Mouse (Mus musculus): ENCODE data around the gene Chst5. TPM values are rescaled to one million over a fixed set of nuclear protein-coding genes. Genes with fewer than 3 reads are reported as not detected.

Chst5 gene
- polyA plus RNA-seq, 1 experiment from 2014 or later, result 1.3 TPM

GRCm38 (mm10) chr8:111905500-111906121 is 4.6 kb downstream of the Chst5 start:
- no peak overlapping the region for H3K4me2 ChIP-seq (ENCODE audit: low read depth, low read length)
- H3K4me3 ChIP-seq (replicated peaks; ENCODE audit: low read length), result no peak overlapping the region
- H3K36me3 ChIP-seq (ENCODE audit: control insufficient read depth, insufficient read depth, low read length), result no peaks in the 10 kb centered on the region
- peaks cover 9% of the 10 kb centered on the region for H3K27me3 ChIP-seq (ENCODE audit: control insufficient read depth, insufficient read depth, low read length)
- WGBS, result 40% methylated on average over 8 of the region's 8 CpGs
- H3K27ac ChIP-seq (ENCODE audit: low read length), result no peak overlapping the region
- H3K9me3 ChIP-seq (replicated peaks; ENCODE audit: control insufficient read depth, low read length), result no peaks in the 10 kb centered on the region
- ATAC-seq (ENCODE audit: insufficient read depth, low FRiP score), result peak; percentile 88
- 0 out of 2 replicates have a peak, but pooled peaks cover 9% of the 10 kb centered on the region for H3K4me1 ChIP-seq (ENCODE audit: control insufficient read depth, insufficient read depth, low read length)
- H3K9ac ChIP-seq (ENCODE audit: low read length), result no peak overlapping the region

DNA sequence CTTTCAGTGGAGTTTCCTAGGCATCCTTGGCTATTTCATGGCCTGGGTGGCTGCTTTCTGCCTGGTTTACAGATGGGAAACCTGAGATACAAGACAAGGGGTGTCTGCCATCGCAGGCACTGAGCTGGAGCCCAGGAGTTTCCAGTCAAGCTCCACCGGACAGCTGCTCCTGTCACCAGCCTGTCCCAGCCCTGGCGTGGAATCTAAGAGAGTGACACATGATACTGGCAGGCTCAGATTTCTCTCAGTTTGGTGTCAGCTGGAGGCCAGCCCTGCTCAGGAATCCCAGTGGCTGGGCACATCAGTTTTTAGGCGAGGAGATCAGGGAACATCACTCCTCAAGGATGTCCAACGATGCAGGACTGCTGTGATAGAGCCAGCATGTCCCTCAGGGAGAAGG is 8.2 kb downstream of the Chst5 start:
- Histone ChIP-seq H3K27ac (ENCODE audit: low read length) (no peak overlapping the region), H3K9me3 (replicated peaks; ENCODE audit: control insufficient read depth, low read length) (no peaks in the 10 kb centered on the region), H3K4me1 (ENCODE audit: control insufficient read depth, insufficient read depth, low read length) (no peaks in the 10 kb centered on the region), H3K9ac (ENCODE audit: low read length) (no peak overlapping the region), H3K36me3 (ENCODE audit: control insufficient read depth, insufficient read depth, low read length) (no peaks in the 10 kb centered on the region), H3K27me3 (ENCODE audit: control insufficient read depth, insufficient read depth, low read length) (no peaks in the 10 kb centered on the region), H3K4me3 (replicated peaks; ENCODE audit: low read length) (no peak overlapping the region), H3K4me2 (ENCODE audit: low read depth, low read length) (no peak overlapping the region)
- ATAC-seq (ENCODE audit: insufficient read depth, low FRiP score), result no peak
- WGBS, result 34% methylated on average over 5 of the region's 5 CpGs

DNA sequence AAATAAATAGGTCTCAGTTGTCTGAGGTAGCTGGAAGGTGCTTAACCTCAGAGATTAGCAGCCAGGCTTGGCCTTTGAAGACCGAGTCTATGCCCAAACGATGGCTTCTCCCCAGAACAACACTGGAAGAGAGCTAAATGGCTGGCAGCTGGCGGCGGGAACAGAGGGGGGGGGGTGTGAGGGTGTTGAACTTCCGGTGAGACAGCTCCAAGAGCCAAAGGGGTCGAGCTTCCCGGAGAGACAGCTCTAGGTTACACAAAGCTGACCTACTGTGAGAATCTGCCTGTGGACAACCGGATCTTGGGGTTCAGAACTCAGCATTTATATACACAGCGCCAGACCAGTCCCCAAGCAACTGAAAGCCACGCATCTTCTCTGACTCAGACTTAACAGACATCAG is 11.7 kb downstream of the Chst5 start:
- no peaks in the 10 kb centered on the region for H3K27me3 ChIP-seq (ENCODE audit: control insufficient read depth, insufficient read depth, low read length)
- H3K36me3 ChIP-seq (ENCODE audit: control insufficient read depth, insufficient read depth, low read length), result no peaks in the 10 kb centered on the region
- no peak for ATAC-seq (ENCODE audit: insufficient read depth, low FRiP score)
- no peak overlapping the region for H3K4me3 ChIP-seq (replicated peaks; ENCODE audit: low read length)
- 41% methylated on average over 10 of the region's 10 CpGs for WGBS
- no peak overlapping the region for H3K4me2 ChIP-seq (ENCODE audit: low read depth, low read length)
- H3K27ac ChIP-seq (ENCODE audit: low read length), result no peak overlapping the region
- H3K9ac ChIP-seq (ENCODE audit: low read length), result no peak overlapping the region
- no peaks in the 10 kb centered on the region for H3K4me1 ChIP-seq (ENCODE audit: control insufficient read depth, insufficient read depth, low read length)
- H3K9me3 ChIP-seq (replicated peaks; ENCODE audit: control insufficient read depth, low read length), result no peaks in the 10 kb centered on the region

DNA sequence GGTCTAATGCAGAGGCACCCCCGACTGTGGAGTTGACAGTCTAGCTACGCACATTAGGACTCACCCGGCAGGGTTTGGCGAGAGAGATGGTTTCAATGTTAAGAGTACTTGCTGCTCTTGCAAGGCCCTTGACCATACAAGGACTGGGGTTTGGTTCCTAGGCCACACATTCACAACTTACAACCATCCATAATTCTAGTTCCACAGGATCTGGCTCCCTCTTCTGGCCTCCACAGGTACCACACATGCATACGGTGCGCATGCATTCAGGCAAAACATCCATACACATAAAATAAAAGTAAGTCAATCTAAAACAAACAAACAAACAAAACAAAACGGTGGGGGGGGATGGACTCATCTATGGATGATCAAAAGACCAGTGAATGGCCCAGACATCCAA is 15.3 kb downstream of the Chst5 start:
- H3K36me3 ChIP-seq (ENCODE audit: control insufficient read depth, insufficient read depth, low read length), result no peaks in the 10 kb centered on the region
- no peaks in the 10 kb centered on the region for H3K9me3 ChIP-seq (replicated peaks; ENCODE audit: control insufficient read depth, low read length)
- H3K27ac ChIP-seq (ENCODE audit: low read length), result no peak overlapping the region
- H3K4me2 ChIP-seq (ENCODE audit: low read depth, low read length), result no peak overlapping the region
- H3K27me3 ChIP-seq (ENCODE audit: control insufficient read depth, insufficient read depth, low read length), result peaks cover 19% of the 10 kb centered on the region
- H3K9ac ChIP-seq (ENCODE audit: low read length), result no peak overlapping the region
- ATAC-seq (ENCODE audit: insufficient read depth, low FRiP score), result no peak
- H3K4me1 ChIP-seq (ENCODE audit: control insufficient read depth, insufficient read depth, low read length), result peaks cover 6% of the 10 kb centered on the region
- no peak overlapping the region for H3K4me3 ChIP-seq (replicated peaks; ENCODE audit: low read length)
- 90% methylated on average over 7 of the region's 7 CpGs for WGBS

DNA sequence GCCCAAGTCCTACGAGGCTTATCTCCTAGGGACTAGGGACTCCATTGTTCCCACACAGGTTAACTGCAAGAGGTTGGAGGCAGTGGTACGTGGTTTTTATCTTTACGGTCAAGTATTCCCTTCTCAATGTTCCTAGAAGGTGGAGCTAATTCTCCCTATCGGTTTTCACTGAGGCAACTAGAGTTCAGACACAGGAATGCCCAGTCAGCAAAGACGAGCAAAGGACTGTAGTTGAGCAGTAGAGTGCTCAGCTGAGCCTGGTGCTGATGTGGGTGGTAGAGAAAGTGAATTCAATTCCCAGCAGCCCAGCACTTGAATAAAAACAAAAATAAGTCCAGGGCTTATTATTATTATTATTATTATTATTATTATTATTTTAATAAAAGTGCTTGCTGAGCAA is 17.6 kb downstream of the Chst5 start:
- ATAC-seq (ENCODE audit: insufficient read depth, low FRiP score), result no peak
- Histone ChIP-seq H3K4me2 (ENCODE audit: low read depth, low read length) (no peak overlapping the region), H3K4me1 (ENCODE audit: control insufficient read depth, insufficient read depth, low read length) (peaks cover 17% of the 10 kb centered on the region), H3K9me3 (replicated peaks; ENCODE audit: control insufficient read depth, low read length) (no peaks in the 10 kb centered on the region), H3K27ac (ENCODE audit: low read length) (no peak overlapping the region), H3K4me3 (replicated peaks; ENCODE audit: low read length) (no peak overlapping the region), H3K36me3 (ENCODE audit: control insufficient read depth, insufficient read depth, low read length) (no peaks in the 10 kb centered on the region), H3K9ac (ENCODE audit: low read length) (no peak overlapping the region), H3K27me3 (ENCODE audit: control insufficient read depth, insufficient read depth, low read length) (peaks cover 32% of the 10 kb centered on the region)
- WGBS, result 51% methylated on average over 5 of the region's 5 CpGs

- Histone ChIP-seq H3K4me2 (ENCODE audit: low read depth, low read length) (no peak overlapping the region), H3K27me3 (ENCODE audit: control insufficient read depth, insufficient read depth, low read length) (peaks cover 32% of the 10 kb centered on the region), H3K27ac (ENCODE audit: low read length) (no peak overlapping the region), H3K9me3 (replicated peaks; ENCODE audit: control insufficient read depth, low read length) (no peaks in the 10 kb centered on the region), H3K4me1 (ENCODE audit: control insufficient read depth, insufficient read depth, low read length) (peaks cover 17% of the 10 kb centered on the region), H3K4me3 (replicated peaks; ENCODE audit: low read length) (no peak overlapping the region), H3K9ac (ENCODE audit: low read length) (no peak overlapping the region), H3K36me3 (ENCODE audit: control insufficient read depth, insufficient read depth, low read length) (no peaks in the 10 kb centered on the region)
- 12% methylated on average over 8 of the region's 8 CpGs for WGBS
- ATAC-seq (ENCODE audit: insufficient read depth, low FRiP score), result no peak
Observed at GRCm38 (mm10) chr8:111891983-111892382, 18.3 kb downstream of the Chst5 start.

DNA sequence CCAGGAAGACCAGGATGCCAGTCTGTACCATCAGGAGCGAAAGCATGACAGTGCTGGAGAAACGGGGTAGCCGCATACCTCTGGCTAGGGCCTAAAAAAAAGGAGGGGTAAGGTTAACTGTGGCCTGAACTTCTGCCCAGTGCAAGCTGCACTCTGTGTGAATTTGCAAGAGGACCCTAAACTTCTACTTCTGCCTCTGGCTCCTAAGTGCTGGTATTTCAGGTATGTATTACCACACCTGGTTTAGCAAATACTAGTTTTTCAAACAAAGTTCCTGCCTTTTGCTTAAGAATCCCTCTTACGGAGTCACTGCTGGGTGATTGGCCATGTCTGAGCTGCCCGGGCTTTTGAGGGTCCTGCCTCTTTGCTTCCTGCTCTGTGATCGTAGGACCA is 19.3 kb downstream of the Chst5 start:
- peaks cover 32% of the 10 kb centered on the region for H3K27me3 ChIP-seq (ENCODE audit: control insufficient read depth, insufficient read depth, low read length)
- ATAC-seq (ENCODE audit: insufficient read depth, low FRiP score), result no peak
- H3K9me3 ChIP-seq (replicated peaks; ENCODE audit: control insufficient read depth, low read length), result no peaks in the 10 kb centered on the region
- no peak overlapping the region for H3K27ac ChIP-seq (ENCODE audit: low read length)
- H3K4me3 ChIP-seq (replicated peaks; ENCODE audit: low read length), result peak overlapping the region; percentile 26; the same call in 1 of the 2 replicates
- H3K36me3 ChIP-seq (ENCODE audit: control insufficient read depth, insufficient read depth, low read length), result no peaks in the 10 kb centered on the region
- H3K9ac ChIP-seq (ENCODE audit: low read length), result no peak overlapping the region
- peaks cover 17% of the 10 kb centered on the region for H3K4me1 ChIP-seq (ENCODE audit: control insufficient read depth, insufficient read depth, low read length)
- WGBS, result 55% methylated on average over 6 of the region's 6 CpGs
- H3K4me2 ChIP-seq (ENCODE audit: low read depth, low read length), result no peak overlapping the region

GRCm38 (mm10) chr8:111889931-111890910 is 20.0 kb downstream of the Chst5 start:
- Histone ChIP-seq H3K36me3 (ENCODE audit: control insufficient read depth, insufficient read depth, low read length) (no peaks in the 10 kb centered on the region), H3K4me3 (replicated peaks; ENCODE audit: low read length) (peak overlapping the region; percentile 26), H3K4me1 (ENCODE audit: control insufficient read depth, insufficient read depth, low read length) (peaks cover 17% of the 10 kb centered on the region), H3K4me2 (ENCODE audit: low read depth, low read length) (peak overlapping the region; percentile 45), H3K9me3 (replicated peaks; ENCODE audit: control insufficient read depth, low read length) (no peaks in the 10 kb centered on the region), H3K27ac (ENCODE audit: low read length) (no peak overlapping the region), H3K9ac (ENCODE audit: low read length) (no peak overlapping the region), H3K27me3 (ENCODE audit: control insufficient read depth, insufficient read depth, low read length) (peaks cover 32% of the 10 kb centered on the region)
- 12% methylated on average over 86 of the region's 86 CpGs for WGBS
- ATAC-seq (ENCODE audit: insufficient read depth, low FRiP score), result no peak

GRCm38 (mm10) chr8:111888091-111888650 is 22.1 kb downstream of the Chst5 start:
- no peak overlapping the region for H3K27ac ChIP-seq (ENCODE audit: low read length)
- H3K9me3 ChIP-seq (replicated peaks; ENCODE audit: control insufficient read depth, low read length), result no peaks in the 10 kb centered on the region
- no peak overlapping the region for H3K4me2 ChIP-seq (ENCODE audit: low read depth, low read length)
- peaks cover 32% of the 10 kb centered on the region for H3K27me3 ChIP-seq (ENCODE audit: control insufficient read depth, insufficient read depth, low read length)
- no peak overlapping the region for H3K9ac ChIP-seq (ENCODE audit: low read length)
- no peak overlapping the region for H3K4me3 ChIP-seq (replicated peaks; ENCODE audit: low read length)
- no peaks in the 10 kb centered on the region for H3K36me3 ChIP-seq (ENCODE audit: control insufficient read depth, insufficient read depth, low read length)
- peaks cover 17% of the 10 kb centered on the region for H3K4me1 ChIP-seq (ENCODE audit: control insufficient read depth, insufficient read depth, low read length)
- peak; percentile 59; the same call in 1 of the 2 replicates for ATAC-seq (ENCODE audit: insufficient read depth, low FRiP score)
- 18% methylated on average over 7 of the region's 7 CpGs for WGBS

All from stomach, embryonic 16.5 days (tissue).